Mouse (Mus musculus): Measurements from ENCODE around the gene Pitpnm2.

- TF ChIP-seq E2F4 (IDR thresholded peaks at IDR 0.05; ENCODE audit: insufficient read depth) (no peak), CEBPB (IDR thresholded peaks at IDR 0.05; ENCODE audit: insufficient read depth, poor library complexity, severe bottlenecking) (no peak), POLR2A (IDR thresholded peaks at IDR 0.05; ENCODE audit: insufficient read length, low read depth) (no peak), REST (IDR thresholded peaks at IDR 0.05; ENCODE audit: insufficient read depth, insufficient read length) (no peak), USF1 (IDR thresholded peaks at IDR 0.05; ENCODE audit: low read depth) (no peak), TCF3 (IDR thresholded peaks at IDR 0.05; ENCODE audit: insufficient read length, low read depth) (no peak), TCF12 (IDR thresholded peaks at IDR 0.05; ENCODE audit: insufficient read depth, poor library complexity, severe bottlenecking) (no peak), MAX (IDR thresholded peaks at IDR 0.05; ENCODE audit: low read depth) (no peak)
Measured at GRCm38 (mm10) chr5:124073682-124074081, 175.9 kb downstream of the Pitpnm2 start.
